Mouse (Mus musculus) hindbrain, embryonic 11.5 days (tissue): ENCODE measurements at regions not wholly inside any gene's neighbourhood (a gene's known extent, or its start where the extent isn't known, plus 50 kb on each side); places are given as distances from the start of the nearest gene placed in this dataset.
A peak's percentile ranks its signal among the peaks of the same experiment; 100 is the strongest.

Experiments
- ATAC-seq: fragments of 200-750 bp; cut with Nextera tagmentation; 2 replicates; pipeline ENCODE4 v1.8.0; 2017; ENCODE audit warnings: mild to moderate bottlenecking, moderate TSS enrichment, moderate library complexity; ENCODE audit not compliant: low FRiP score
- DNase-seq: peaks from one replicate; pipeline ENCODE4 v3.0.0-alpha.2; 2015; ENCODE audit warnings: low spot score
- H3K27ac ChIP-seq: fragments of 300-500 bp; sonication (generic); 2 replicates; pipeline ENCODE4 v1.5.1; 2014; ENCODE audit warnings: mild to moderate bottlenecking, low read depth, low read length
- H3K27me3 ChIP-seq: fragments of 300-500 bp; sonication (generic); 2 replicates; pipeline ENCODE4 v1.6.1; 2014; ENCODE audit warnings: mild to moderate bottlenecking, low read length, moderate library complexity, mixed read lengths; ENCODE audit not compliant: control insufficient read depth, insufficient read depth
- H3K36me3 ChIP-seq: fragments of 300-500 bp; sonication (generic); 2 replicates; pipeline ENCODE4 v1.6.1; 2014; ENCODE audit warnings: mild to moderate bottlenecking, low read length, moderate library complexity, mixed read lengths; ENCODE audit not compliant: control insufficient read depth, insufficient read depth
- H3K4me1 ChIP-seq: fragments of 300-500 bp; sonication (generic); replicated peaks from 2 replicates; pipeline ENCODE4 v1.6.1; 2014; ENCODE audit warnings: low read length, mixed read lengths; ENCODE audit not compliant: control insufficient read depth, insufficient read depth
- H3K4me2 ChIP-seq: fragments of 300-500 bp; sonication (generic); replicated peaks from 2 replicates; pipeline ENCODE4 v1.6.1; 2014; ENCODE audit warnings: mild to moderate bottlenecking, low read depth, low read length
- H3K4me3 ChIP-seq: fragments of 300-500 bp; sonication (generic); 2 replicates; pipeline ENCODE4 v1.5.1; 2014; ENCODE audit warnings: low read depth, low read length
- H3K9ac ChIP-seq: fragments of 300-500 bp; sonication (generic); 2 replicates; pipeline ENCODE4 v1.6.1; 2014; ENCODE audit warnings: low read depth, low read length
- H3K9me3 ChIP-seq: fragments of 300-500 bp; sonication (generic); 2 replicates; pipeline ENCODE4 v1.6.1; 2016; ENCODE audit warnings: low read length; ENCODE audit not compliant: control insufficient read depth
- WGBS: fragments of 180-500 bp; shearing (Covaris S2); extraction: QIAGEN DNeasy Blood & Tissue Kit; methylation state at CpG from one replicate; pipeline ENCODE4 v1.1.7; 2014; 5-methylcytosine and 5-hydroxymethylcytosine counted together

DNA sequence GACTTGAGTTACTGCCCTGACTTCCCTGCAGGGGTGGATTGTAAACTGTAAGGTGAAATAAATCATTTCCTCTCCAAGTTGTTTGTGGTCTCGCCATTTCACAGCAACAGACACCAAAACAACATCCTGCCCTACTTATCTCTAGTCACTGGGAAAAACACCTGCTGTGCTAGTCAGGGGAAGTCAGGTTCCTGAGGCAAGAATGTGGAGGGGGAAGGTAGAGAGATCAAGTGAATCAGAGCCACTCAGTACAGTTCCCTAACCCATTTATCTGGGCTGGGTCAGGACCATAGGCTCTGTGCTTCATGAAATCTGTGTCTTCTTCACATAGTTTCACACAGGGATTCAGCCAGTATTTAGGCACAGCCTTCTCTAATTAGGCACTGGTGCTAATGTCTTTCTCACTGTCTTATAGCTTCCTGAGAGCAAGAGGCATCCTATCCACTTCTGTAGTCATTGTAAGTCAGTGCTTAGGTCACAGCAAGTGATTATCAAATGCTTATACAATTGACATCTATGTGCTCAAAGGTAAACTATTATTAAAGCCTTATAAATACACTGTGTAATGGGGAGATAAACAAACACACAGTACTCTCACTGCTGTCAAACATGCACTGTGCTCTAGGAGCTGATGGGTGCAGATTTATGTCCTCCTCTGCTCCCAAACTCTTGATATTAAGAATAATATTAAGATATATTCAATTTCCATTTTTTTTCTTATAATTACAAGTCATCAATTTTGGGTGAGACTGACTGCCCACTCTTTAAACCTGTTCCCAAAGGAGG lies 487.4 kb upstream of the Marcks start:
- WGBS, result 47% methylated on average over 1 of the region's 1 CpGs
- Histone ChIP-seq H3K4me1 (no peaks in the 10 kb centered on the region), H3K9me3 (no peaks in the 10 kb centered on the region), H3K36me3 (no peaks in the 10 kb centered on the region), H3K4me2 (no peak overlapping the region), H3K4me3 (no peak overlapping the region), H3K27me3 (no peaks in the 10 kb centered on the region), H3K9ac (no peak overlapping the region), H3K27ac (no peak overlapping the region)
- ATAC-seq (peak; percentile 42; the same call in 1 of the 2 replicates), DNase-seq (no peak)

DNA sequence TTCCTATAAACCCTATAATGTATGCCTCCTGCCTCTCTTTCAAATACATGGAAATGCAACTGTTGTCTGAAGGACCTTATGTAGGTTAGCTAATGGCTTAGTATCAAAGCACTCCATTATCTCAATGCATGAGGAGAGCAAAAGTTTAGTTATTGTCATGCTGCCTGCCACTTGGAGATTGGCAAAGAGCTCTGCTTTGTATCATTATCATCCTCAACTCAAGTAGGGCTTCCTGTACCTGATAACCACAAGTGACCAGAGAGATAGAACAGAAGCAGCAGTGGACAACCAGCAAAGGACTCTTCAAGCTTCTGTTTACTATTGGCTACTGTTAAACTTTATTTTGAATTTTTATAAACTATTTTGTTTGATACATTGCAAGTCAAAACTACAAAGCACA lies 484.3 kb upstream of the Marcks start:
- ATAC-seq, result no peak
- Histone ChIP-seq H3K27me3 (no peaks in the 10 kb centered on the region), H3K27ac (no peak overlapping the region), H3K4me1 (no peaks in the 10 kb centered on the region), H3K9me3 (no peaks in the 10 kb centered on the region), H3K4me2 (no peak overlapping the region), H3K9ac (no peak overlapping the region), H3K36me3 (no peaks in the 10 kb centered on the region), H3K4me3 (no peak overlapping the region)
- no peak for DNase-seq

DNA sequence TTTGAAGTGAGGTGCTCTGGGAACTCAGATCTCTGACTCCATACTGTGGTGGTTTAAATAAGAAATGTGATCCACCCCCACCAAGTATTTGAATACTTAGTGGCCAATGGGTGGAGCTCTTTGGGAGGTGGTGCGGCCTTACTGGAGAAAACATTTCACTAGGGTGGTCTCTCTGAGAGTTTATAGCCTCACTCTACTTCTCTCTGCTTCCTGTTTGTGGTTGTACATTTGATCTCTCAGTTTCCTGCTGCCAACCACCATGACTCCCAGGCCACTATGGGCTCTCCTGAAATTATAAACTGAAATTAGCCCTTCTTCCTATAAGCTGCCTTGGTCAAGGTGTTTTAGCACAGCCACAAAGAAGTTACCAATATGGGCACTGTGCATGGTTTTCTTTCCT lies 479.9 kb upstream of the Marcks start:
- Histone ChIP-seq H3K36me3 (no peaks in the 10 kb centered on the region), H3K9me3 (no peaks in the 10 kb centered on the region), H3K27me3 (no peaks in the 10 kb centered on the region), H3K27ac (no peak overlapping the region), H3K4me1 (no peaks in the 10 kb centered on the region), H3K4me2 (no peak overlapping the region), H3K4me3 (no peak overlapping the region), H3K9ac (no peak overlapping the region)
- no peak for ATAC-seq
- 88% methylated on average over 1 of the region's 1 CpGs for WGBS
- no peak for DNase-seq

DNA sequence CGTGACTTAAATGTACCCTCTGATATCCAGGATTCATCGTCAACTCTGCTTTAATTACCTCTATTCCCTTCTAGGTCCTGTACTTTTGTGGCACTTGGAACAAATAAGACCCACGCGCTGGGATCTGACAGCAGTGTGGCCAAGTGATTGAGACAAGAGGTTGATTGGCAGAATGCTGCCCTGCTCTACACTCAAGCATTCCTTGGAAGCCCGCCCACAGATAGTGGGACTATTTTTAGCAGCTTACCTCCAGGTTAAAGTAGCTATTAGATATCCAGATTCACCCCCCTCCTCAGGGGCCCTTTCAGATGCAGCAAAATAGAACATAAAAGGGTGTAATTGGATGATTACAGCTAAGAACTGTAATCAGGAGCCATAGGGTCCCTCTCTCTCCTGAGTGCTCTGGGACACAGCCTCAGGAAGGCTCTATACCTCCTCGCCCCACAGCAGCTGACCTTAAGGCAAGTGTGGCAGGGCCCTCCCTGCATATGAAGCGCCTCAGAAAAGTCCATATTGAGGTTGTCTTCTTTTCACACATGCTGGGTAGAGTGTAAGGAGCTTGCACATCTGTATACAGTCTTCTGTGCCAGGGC lies 479.1 kb upstream of the Marcks start:
- 79% methylated on average over 7 of the region's 7 CpGs for WGBS
- H3K4me1 ChIP-seq, result no peaks in the 10 kb centered on the region
- no peak overlapping the region for H3K9ac ChIP-seq
- ATAC-seq (no peak), DNase-seq (no peak)
- H3K4me2 ChIP-seq, result no peak overlapping the region
- no peaks in the 10 kb centered on the region for H3K36me3 ChIP-seq
- no peak overlapping the region for H3K4me3 ChIP-seq
- no peaks in the 10 kb centered on the region for H3K9me3 ChIP-seq
- no peaks in the 10 kb centered on the region for H3K27me3 ChIP-seq
- no peak overlapping the region for H3K27ac ChIP-seq

DNA sequence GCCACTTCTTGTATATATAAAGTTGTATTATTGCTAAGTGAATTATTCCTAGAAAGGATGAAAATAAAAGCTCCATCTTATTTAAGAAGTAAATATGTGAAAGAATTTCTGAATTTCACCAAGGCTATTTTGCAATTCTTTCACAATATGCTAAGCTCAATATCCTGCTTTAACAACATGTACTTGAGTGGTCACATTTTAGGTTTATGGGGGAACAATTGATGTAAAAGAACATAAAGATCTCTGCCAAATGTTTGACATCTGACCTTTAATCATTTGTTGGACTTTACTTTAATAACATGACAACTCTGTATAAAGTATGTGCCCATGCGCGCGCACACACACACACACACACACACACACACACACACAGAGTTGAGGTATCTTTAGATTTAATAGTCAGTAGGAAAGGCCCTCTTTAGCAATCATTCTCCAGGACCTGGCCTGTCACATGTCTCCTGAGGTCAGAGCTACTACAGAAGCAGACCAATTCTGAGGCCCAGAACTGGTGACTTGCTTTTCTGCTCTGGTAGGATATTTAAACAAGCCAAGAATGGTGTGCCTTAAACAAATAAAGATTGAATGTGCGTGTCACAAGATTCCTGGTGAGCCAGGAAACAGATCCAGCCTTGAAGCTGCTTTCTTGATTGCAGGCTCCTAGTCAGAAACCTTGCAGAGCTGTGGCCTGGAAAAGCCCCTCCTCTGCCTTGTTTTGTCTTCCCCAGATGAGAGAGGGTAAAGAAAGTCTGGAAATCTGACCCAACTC lies 477.4 kb upstream of the Marcks start:
- Histone ChIP-seq H3K4me3 (no peak overlapping the region), H3K9me3 (no peaks in the 10 kb centered on the region), H3K36me3 (no peaks in the 10 kb centered on the region), H3K27ac (peak overlapping the region; percentile 36; the same call in 1 of the 2 replicates), H3K27me3 (no peaks in the 10 kb centered on the region), H3K9ac (no peak overlapping the region), H3K4me1 (no peaks in the 10 kb centered on the region), H3K4me2 (no peak overlapping the region)
- ATAC-seq (no peak), DNase-seq (no peak)
- 72% methylated on average over 4 of the region's 4 CpGs for WGBS

DNA sequence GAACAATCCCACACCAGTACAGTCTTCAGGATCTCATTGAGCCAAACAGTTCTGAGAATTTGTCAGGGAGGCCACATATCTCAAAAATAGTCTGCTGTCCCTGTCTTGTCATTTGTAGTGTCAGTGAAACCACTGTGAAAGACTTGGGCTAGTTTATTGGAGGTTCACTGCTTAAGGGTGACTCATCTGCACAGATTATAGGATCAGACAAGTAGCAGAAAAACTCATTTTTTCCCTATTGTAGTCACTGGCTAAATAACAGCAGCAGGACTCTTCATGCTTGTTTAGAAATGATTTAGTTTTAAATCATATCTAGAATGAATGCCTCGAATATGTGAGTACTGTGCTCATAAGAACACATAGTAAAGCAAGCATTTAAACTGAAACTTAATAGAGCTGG lies 475.2 kb upstream of the Marcks start:
- WGBS, result 74% methylated on average over 1 of the region's 1 CpGs
- no peaks in the 10 kb centered on the region for H3K36me3 ChIP-seq
- no peak for DNase-seq
- H3K4me1 ChIP-seq, result no peaks in the 10 kb centered on the region
- ATAC-seq, result no peak
- no peak overlapping the region for H3K27ac ChIP-seq
- no peak overlapping the region for H3K9ac ChIP-seq
- no peak overlapping the region for H3K4me2 ChIP-seq
- no peaks in the 10 kb centered on the region for H3K9me3 ChIP-seq
- no peaks in the 10 kb centered on the region for H3K27me3 ChIP-seq
- H3K4me3 ChIP-seq, result no peak overlapping the region

DNA sequence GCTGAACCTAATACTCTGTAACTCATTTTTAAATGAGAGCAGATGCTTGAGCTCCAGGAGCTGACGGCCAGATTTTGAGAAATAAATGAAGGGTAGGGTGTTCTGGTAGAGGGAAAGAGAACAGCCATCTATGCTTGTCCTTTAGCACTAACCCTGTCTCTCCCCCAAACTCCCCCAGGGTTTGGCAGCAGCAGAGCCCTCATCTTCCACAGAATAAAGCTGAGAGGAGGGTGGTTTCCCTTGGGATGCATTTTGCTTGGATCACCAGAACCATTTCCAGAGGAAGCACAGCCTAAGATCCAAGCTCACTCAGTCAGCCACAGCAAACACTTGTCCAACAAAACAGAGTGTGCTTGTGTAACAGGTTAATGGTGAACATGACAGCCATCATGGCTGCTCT lies 464.8 kb upstream of the Marcks start:
- Histone ChIP-seq H3K27me3 (no peaks in the 10 kb centered on the region), H3K4me2 (no peak overlapping the region), H3K9ac (no peak overlapping the region), H3K4me1 (no peaks in the 10 kb centered on the region), H3K9me3 (no peaks in the 10 kb centered on the region), H3K4me3 (no peak overlapping the region), H3K36me3 (no peaks in the 10 kb centered on the region), H3K27ac (no peak overlapping the region)
- DNase-seq (no peak), ATAC-seq (no peak)
- WGBS, result 63% methylated on average over 1 of the region's 1 CpGs

DNA sequence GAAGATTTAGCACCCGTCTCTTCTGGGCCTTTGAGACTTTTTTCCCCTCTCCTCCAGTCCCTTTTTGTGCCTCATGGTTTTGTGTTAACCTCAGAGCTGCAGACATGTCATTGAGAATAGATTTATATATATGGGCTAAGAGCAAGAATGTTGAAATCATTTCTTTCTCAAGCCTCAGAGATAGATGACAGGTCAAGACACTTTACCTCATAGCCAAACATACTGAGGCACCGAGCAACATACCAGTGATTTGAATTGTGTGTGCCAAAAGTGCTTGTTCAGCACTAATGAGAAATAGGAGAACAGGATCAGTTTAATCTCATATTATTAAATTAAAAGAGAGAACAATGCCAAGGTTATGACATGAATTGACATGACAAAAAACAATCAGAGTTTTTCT lies 464.2 kb upstream of the Marcks start:
- no peak overlapping the region for H3K4me2 ChIP-seq
- H3K27me3 ChIP-seq, result no peaks in the 10 kb centered on the region
- H3K4me1 ChIP-seq, result no peaks in the 10 kb centered on the region
- no peak overlapping the region for H3K4me3 ChIP-seq
- no peaks in the 10 kb centered on the region for H3K36me3 ChIP-seq
- no peaks in the 10 kb centered on the region for H3K9me3 ChIP-seq
- 76% methylated on average over 2 of the region's 2 CpGs for WGBS
- no peak overlapping the region for H3K9ac ChIP-seq
- ATAC-seq (no peak), DNase-seq (no peak)
- no peak overlapping the region for H3K27ac ChIP-seq

DNA sequence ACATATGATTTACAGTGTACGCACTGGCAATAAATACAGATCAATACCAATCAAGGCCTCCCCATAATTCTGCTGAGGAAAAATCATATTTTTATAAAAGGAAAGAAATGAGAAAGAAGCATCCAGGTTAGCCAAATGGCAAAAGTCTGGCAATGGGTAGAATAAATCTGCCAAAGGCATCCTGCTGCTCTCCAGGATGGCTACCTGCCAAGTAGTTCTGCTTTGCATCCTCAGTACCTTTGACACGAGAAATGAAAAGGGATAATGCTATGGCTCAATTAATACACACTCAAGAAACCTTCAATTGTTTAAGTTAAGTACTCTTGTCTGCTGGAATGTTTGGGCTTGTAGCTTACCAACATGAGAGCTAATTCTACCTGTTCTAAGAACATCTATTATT lies 451.2 kb upstream of the Marcks start:
- H3K9ac ChIP-seq, result no peak overlapping the region

More for the DNA sequence above, 451.2 kb upstream of the Marcks start:
- no peaks in the 10 kb centered on the region for H3K9me3 ChIP-seq
- H3K27me3 ChIP-seq, result no peaks in the 10 kb centered on the region
- no peak for DNase-seq
- no peak overlapping the region for H3K27ac ChIP-seq
- no peak overlapping the region for H3K4me3 ChIP-seq
- no peak overlapping the region for H3K4me2 ChIP-seq
- 84% methylated on average over 2 of the region's 2 CpGs for WGBS
- H3K4me1 ChIP-seq, result no peaks in the 10 kb centered on the region
- ATAC-seq, result no peak
- H3K36me3 ChIP-seq, result no peaks in the 10 kb centered on the region
